Mouse (Mus musculus) layer of hippocampus, postnatal 25 days (tissue): ENCODE data around the gene Tmem47. TPM values are rescaled to one million over a fixed set of nuclear protein-coding genes. Genes with fewer than 3 reads are reported as not detected.

Experiments used
- DNase-seq, 2 experiments: peaks; one replicate each; pipeline ENCODE4 v3.0.0; 2022; ENCODE audit warnings: mixed read lengths in 2 of 2, low spot score in 1 of 2; ENCODE audit errors: extremely low spot score in 1 of 2
- total RNA-seq, 2 experiments: library from RNA; stranded (reverse); gene quantifications; 2 replicates each; pipeline ENCODE4 v1.2.3; 2021

Tmem47 gene
- 10 to 100 TPM; 93.7 to 98.2 TPM for total RNA-seq

DNA sequence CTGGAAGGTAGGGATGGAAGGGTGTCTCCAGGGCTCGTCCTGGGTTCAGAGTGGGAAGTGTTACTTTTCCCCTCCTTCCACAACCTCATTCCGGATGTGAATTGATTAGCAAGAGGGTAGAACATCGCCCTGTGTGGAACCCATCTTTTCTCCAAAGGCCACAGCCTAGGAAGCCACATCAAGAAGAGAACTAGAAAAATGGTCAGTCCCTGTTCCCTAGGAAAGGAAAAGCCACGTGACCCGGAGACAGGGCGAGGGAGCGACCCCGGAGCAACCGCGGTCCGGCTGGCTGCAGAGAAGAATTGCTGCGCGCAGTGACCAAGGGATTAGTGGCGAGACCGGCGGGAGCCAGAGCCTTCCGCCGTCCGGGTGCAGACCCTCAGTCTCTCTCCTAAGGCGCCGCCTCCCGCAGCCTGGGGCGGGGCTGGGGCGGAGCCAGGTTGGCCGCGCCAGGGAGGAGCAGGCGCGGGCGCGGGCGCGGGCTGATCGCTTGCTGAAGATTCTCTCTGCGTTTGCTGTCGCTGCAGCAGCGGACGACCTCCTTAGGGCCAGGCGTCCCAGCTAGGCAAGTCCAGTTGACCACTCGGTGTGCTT, at the start of gene Tmem47:
Tmem47 (plus strand) TSS at position 489 of the 594 bp plus-strand sequence.
- peak; percentile 45 to 61 for DNase-seq

GRCm38 (mm10) chrX:81070804-81071461, 435 bp downstream of the Tmem47 start:
- peak in 1 of 2 experiments; percentile 7 for DNase-seq

DNA sequence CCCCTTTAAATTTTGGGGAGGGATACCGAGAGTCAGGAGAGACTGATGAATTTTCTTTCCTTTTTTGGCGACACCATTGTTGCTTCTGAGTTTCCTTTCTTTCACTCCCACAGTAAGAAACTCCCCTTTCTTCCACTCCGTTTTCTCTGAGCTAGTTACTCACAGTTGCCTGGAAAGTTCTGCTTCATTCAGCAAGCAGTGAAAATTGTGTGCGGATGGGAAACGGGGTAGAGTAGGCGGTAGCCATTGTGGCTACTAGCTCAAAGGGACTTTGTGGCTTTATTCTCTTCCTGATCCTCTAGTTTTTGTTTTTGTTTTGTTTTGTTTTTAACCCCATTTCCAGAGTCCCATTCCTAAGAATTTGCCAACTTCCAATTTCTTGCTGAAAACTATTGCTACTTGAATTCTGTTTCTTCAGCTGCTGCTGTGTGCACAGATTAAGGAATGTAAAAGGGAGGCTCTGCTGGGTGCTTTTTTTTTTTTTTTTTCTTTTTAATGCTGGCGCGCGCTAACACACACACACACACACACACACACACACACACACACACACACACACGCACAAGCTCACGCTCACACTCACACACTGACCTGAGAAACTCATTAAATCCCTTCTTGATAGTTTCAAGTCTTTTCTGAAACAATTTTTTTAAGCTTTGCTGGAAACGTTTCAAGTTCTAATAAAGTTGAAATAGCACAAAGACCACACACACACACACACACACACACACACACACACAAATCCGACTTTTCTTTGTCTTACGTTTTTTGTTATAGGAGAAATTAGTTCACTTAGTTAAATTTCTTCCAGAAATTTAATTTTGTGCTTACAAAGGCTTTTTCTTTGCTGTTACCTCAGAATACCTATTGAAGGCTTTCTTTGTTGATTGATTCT, 1.5 kb downstream of the Tmem47 start:
- DNase-seq, result no peak

DNA sequence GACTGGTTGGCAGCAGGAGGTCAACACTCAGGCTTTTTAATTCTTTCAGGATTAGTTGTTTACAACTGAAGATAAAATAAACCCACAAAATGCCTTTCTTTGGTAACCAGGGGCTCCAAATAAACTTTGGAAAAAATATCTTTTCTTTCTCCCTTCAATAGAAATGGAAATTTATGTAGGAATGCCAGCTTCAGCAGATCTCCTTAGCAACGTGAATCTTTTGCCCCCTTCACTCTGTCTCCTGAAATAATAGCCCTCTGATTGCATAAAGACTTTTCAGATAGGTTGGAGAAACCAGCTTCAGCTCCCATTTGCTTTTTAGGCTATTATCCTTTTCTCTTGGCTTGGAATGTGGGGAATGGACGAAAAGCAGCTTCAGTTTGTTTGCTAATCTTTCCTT, 2.2 kb downstream of the Tmem47 start:
- no peak for DNase-seq

DNA sequence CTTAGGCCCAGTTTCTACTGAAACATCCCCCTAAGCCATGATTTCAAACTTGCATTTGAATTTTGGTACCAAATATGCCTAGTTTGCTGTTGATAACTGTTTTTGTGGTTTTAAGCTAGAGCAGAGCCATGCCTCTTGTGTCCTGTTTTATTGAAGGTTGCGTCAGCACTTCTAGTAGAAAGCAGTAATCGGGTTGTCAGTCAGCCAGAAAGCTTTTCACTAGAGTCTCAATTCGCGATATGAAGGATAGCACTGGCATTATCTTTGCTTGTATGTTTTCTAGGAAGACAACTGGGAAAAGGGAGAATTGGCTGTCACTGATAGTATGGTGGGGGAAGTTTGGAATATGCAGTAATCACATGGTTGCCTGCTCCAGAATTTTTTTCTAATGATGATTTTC, 3.3 kb downstream of the Tmem47 start:
- DNase-seq, result no peak

DNA sequence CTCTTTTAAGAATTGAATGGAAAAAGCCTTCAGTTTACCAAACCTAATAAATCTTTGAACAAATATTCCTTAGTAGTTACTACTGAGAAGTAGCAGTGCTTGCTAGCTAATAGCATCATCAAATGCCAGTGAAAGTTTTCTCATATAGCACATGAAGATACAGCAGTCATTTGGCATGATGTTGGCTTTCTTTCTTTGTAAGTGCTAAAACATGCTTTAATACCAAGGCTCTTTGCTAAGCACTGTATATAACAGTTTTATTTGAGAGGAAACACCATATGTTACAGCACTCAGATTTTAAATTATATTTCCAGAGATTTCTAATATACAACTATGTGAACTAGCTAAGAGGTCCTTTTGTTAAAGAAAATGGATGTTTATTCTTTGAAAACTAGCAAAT, 8.0 kb downstream of the Tmem47 start:
- DNase-seq, result no peak

DNA sequence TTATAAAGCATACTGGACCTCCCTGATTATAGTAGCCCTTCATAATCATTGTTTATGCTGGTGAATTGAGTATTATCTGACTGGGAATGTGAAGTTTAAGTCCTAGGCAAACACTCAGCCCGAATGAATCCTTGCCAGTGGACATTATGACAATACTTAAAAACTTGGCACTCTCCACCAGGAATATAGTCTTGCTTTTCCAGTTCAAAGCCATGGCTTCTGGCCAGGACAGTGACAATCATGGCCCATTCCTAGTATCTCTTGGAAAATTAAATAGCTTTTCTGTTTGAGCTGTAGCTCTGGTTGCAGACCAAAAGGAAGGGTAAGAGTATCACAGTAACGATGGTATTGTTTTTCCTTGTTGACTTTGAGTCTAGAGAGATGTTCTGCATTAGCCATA, 10.5 kb downstream of the Tmem47 start:
- no peak for DNase-seq

DNA sequence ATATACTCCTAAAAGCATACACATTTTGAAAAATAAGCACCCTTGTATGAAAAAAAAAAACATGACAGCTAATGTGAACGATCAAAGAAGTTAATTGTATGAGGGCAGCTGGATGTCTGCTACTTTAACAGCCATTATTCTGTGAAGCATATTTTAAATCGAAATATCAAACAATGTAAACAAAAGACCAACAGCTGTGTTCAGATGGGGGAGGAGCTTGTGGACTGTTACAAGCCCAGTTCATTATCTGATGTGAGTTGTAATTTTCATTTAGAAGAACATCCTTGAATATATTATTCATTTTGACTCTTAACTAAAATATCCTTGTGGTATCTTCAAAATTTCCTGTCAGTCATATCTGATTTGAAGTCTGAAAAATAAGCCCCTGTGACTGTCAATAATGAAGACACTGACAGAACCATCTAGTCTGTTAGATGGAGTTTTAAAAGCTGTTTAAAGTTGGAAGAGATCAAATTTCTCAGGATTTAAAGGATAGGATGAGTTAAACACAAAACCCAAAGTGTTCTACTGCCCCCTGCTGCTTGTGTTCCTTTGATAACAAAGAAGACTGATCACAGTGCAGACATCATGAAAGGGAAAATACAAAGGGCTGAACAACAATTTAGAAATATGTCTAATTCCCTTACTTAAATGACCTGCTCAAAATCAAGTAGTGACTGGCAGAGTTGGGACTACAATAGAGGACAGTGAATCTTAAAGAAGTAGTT, 14.7 kb downstream of the Tmem47 start:
- peak; percentile 13 to 74 for DNase-seq

DNA sequence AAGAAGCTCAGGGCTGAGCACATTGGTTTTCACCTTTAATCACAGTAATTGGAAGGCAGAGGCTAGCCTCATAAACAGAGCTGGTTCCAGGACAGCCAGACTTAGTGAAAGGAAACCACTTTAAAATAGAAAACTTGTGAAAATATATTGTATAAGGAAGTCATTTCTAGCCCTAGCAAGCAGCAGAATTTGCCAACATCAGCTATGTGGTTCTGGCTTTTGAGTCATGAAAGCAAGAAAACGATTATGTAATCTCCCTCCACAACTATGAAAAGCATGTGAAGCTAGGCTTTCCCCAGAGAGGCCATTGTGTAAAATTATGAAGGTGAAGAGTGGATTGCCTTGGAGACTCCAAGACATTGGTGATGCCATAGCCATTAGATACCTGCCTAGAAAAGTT, 76.9 kb downstream of the Tmem47 start:
- DNase-seq, result no peak
